Mouse (Mus musculus): Measurements from ENCODE around the gene Vezf1.

- TF ChIP-seq CTCF (IDR thresholded peaks at IDR 0.05) (no peak), EP300 (IDR thresholded peaks at IDR 0.05) (no peak)
These were observed 2.3 kb upstream of the Vezf1 start for GRCm38 (mm10) chr11:88065732-88066131.

All from lung, postnatal 0 days (tissue).